Comparison of ENCODE assay signal across 15 mouse cellular contexts in genomic region chr11:48939286-48939685, GRCm38 (mm10). TPM values are rescaled to one million over a fixed set of nuclear protein-coding genes. Genes with fewer than 3 reads are reported as not detected.
"Had no signal": no experiment of that assay in that cellular context is flagged by ENCODE, and none has a peak within 500 bp of the region (broad histone marks: within the 10 kb centered on the region; RNA-seq: fewer than 3 reads in every experiment).

No protein-coding gene starts in this region.

RNA-seq across cellular contexts. Expression of gene Gm5431, which starts 37.3 kb away (rescaled TPM):
- polyA plus RNA-seq: erythroblast, embryonic 14.5 days; forebrain, embryonic 10.5 days; forebrain, embryonic 11.5 days had no signal

RNA-seq across cellular contexts. Expression of gene Olfr56, which starts 39.4 kb away (rescaled TPM):
- polyA plus RNA-seq: embryonic facial prominence, embryonic 10.5 days; embryonic facial prominence, embryonic 11.5 days; embryonic facial prominence, embryonic 12.5 days; embryonic facial prominence, embryonic 13.5 days; embryonic facial prominence, embryonic 15.5 days; forebrain, embryonic 10.5 days; forebrain, embryonic 11.5 days; forebrain, embryonic 12.5 days; forebrain, embryonic 13.5 days; forebrain, embryonic 14.5 days; forebrain, embryonic 15.5 days; forebrain, embryonic 16.5 days; forebrain, postnatal 0 days had no signal

RNA-seq across cellular contexts. Expression of gene 9930111J21Rik1, which starts 39.9 kb away (rescaled TPM):
- polyA plus RNA-seq: erythroblast, embryonic 14.5 days had no signal

RNA-seq across cellular contexts. Expression of gene Gm12185, which starts 52.7 kb away (rescaled TPM):
- polyA plus RNA-seq: embryonic facial prominence, embryonic 10.5 days; embryonic facial prominence, embryonic 11.5 days; embryonic facial prominence, embryonic 12.5 days; embryonic facial prominence, embryonic 13.5 days; embryonic facial prominence, embryonic 14.5 days; embryonic facial prominence, embryonic 15.5 days; erythroblast, embryonic 14.5 days; forebrain, embryonic 10.5 days; forebrain, embryonic 11.5 days; forebrain, embryonic 12.5 days; forebrain, embryonic 13.5 days; forebrain, embryonic 14.5 days; forebrain, embryonic 15.5 days; forebrain, embryonic 16.5 days; forebrain, postnatal 0 days had no signal
